Mouse (Mus musculus) heart, embryonic 11.5 days (tissue): ENCODE results near the gene Slc5a1. TPM values are rescaled to one million over a fixed set of nuclear protein-coding genes. Genes with fewer than 3 reads are reported as not detected.

Experiments
- ATAC-seq: fragments of 200-750 bp; cut with Nextera tagmentation; replicated peaks from 2 replicates; pipeline ENCODE4 v1.8.0; 2017; ENCODE audit warnings: moderate library complexity; ENCODE audit not compliant: insufficient number of reproducible peaks, low FRiP score, low TSS enrichment
- H3K27ac ChIP-seq: fragments of 300-500 bp; sonication (generic); 2 replicates; pipeline ENCODE4 v1.5.1; 2014; ENCODE audit warnings: mild to moderate bottlenecking, low read depth, low read length
- H3K27me3 ChIP-seq: fragments of 300-500 bp; sonication (generic); 2 replicates; pipeline ENCODE4 v1.6.1; 2014; ENCODE audit warnings: mild to moderate bottlenecking, low read length, mixed read lengths; ENCODE audit not compliant: control insufficient read depth, insufficient read depth
- H3K36me3 ChIP-seq: fragments of 300-500 bp; sonication (generic); 2 replicates; pipeline ENCODE4 v1.6.1; 2014; ENCODE audit warnings: mild to moderate bottlenecking, low read length, moderate library complexity, mixed read lengths; ENCODE audit not compliant: control insufficient read depth, insufficient read depth
- H3K4me1 ChIP-seq: fragments of 300-500 bp; sonication (generic); 2 replicates; pipeline ENCODE4 v1.6.1; 2014; ENCODE audit warnings: low read length; ENCODE audit not compliant: control insufficient read depth, insufficient read depth
- H3K4me2 ChIP-seq: fragments of 300-500 bp; sonication (generic); 2 replicates; pipeline ENCODE4 v1.6.1; 2014; ENCODE audit warnings: mild to moderate bottlenecking, moderate library complexity
- H3K4me3 ChIP-seq: fragments of 300-500 bp; sonication (generic); 2 replicates; pipeline ENCODE4 v1.5.1; 2014; ENCODE audit warnings: low read depth, low read length
- H3K9ac ChIP-seq: fragments of 300-500 bp; sonication (generic); 2 replicates; pipeline ENCODE4 v1.6.1; 2014; ENCODE audit warnings: mild to moderate bottlenecking, low read depth, low read length, moderate library complexity
- H3K9me3 ChIP-seq: fragments of 300-500 bp; sonication (generic); replicated peaks from 2 replicates; pipeline ENCODE4 v1.6.1; 2016; ENCODE audit warnings: low read length; ENCODE audit not compliant: control insufficient read depth
- WGBS: fragments of 180-500 bp; shearing (Covaris S2); extraction: QIAGEN DNeasy Blood & Tissue Kit; methylation state at CpG from one replicate; pipeline ENCODE4 v1.1.7; 2014; ENCODE audit not compliant: insufficient replicate concordance; 5-methylcytosine and 5-hydroxymethylcytosine counted together
- polyA plus RNA-seq: library from polyadenylated mRNA; unstranded; fragments of >200 nt; fragmentation: Nextera tagmentation; extraction: Ambion mirVana; gene quantifications from 2 replicates; pipeline ENCODE4 v1.2.1, GENCODE M21; 2014

Gene Slc5a1
- not detected in 2 replicates for polyA plus RNA-seq

GRCm38 (mm10) chr5:33104025-33104481 is at the start of gene Slc5a1:
Gene Slc5a1 (plus strand): TSS chr5:33104219.
- H3K36me3 ChIP-seq, result no peaks in the 10 kb centered on the region
- ATAC-seq, result no peak
- WGBS, result 13% methylated on average over 25 of the region's 25 CpGs
- H3K27me3 ChIP-seq, result peaks cover 39% of the 10 kb centered on the region
- peak within 1 kb of the TSS; percentile 50 for H3K4me2 ChIP-seq
- H3K4me1 ChIP-seq, result 0 out of 2 replicates have a peak, but pooled peaks cover 2% of the 10 kb centered on the region
- H3K9ac ChIP-seq, result no peak within 1 kb of the TSS
- no peak within 1 kb of the TSS for H3K27ac ChIP-seq
- H3K9me3 ChIP-seq, result no peaks in the 10 kb centered on the region
- peak within 1 kb of the TSS; percentile 14; the same call in 1 of the 2 replicates for H3K4me3 ChIP-seq

GRCm38 (mm10) chr5:33056126-33056765 is 47.8 kb upstream of the Slc5a1 start:
- Histone ChIP-seq H3K27me3 (no peaks in the 10 kb centered on the region), H3K4me3 (no peak overlapping the region), H3K9me3 (no peaks in the 10 kb centered on the region), H3K4me1 (no peaks in the 10 kb centered on the region), H3K9ac (no peak overlapping the region), H3K27ac (no peak overlapping the region), H3K4me2 (no peak overlapping the region), H3K36me3 (no peaks in the 10 kb centered on the region)
- 71% methylated on average over 10 of the region's 10 CpGs for WGBS
- ATAC-seq, result no peak

GRCm38 (mm10) chr5:33070071-33070470 is 33.9 kb upstream of the Slc5a1 start:
- H3K4me2 ChIP-seq, result no peak overlapping the region
- H3K9me3 ChIP-seq, result no peaks in the 10 kb centered on the region
- no peaks in the 10 kb centered on the region for H3K36me3 ChIP-seq
- no peaks in the 10 kb centered on the region for H3K27me3 ChIP-seq
- H3K4me3 ChIP-seq, result no peak overlapping the region
- no peak overlapping the region for H3K9ac ChIP-seq
- H3K4me1 ChIP-seq, result no peaks in the 10 kb centered on the region
- H3K27ac ChIP-seq, result no peak overlapping the region
- ATAC-seq, result no peak

- Histone ChIP-seq H3K9ac (no peak overlapping the region), H3K36me3 (no peaks in the 10 kb centered on the region)
Measured at GRCm38 (mm10) chr5:33076490-33077191, 27.4 kb upstream of the Slc5a1 start.

GRCm38 (mm10) chr5:33082896-33083295 is 21.1 kb upstream of the Slc5a1 start:
- WGBS, result 46% methylated on average over 1 of the region's 1 CpGs
- H3K36me3 ChIP-seq, result no peaks in the 10 kb centered on the region
- H3K27ac ChIP-seq, result no peak overlapping the region
- no peaks in the 10 kb centered on the region for H3K4me1 ChIP-seq
- no peak overlapping the region for H3K4me3 ChIP-seq
- no peak for ATAC-seq
- no peak overlapping the region for H3K4me2 ChIP-seq
- H3K9ac ChIP-seq, result no peak overlapping the region
- no peaks in the 10 kb centered on the region for H3K9me3 ChIP-seq
- H3K27me3 ChIP-seq, result no peaks in the 10 kb centered on the region; the same call in 1 of the 2 replicates

More at GRCm38 (mm10) chr5:33076490-33077191, 27.4 kb upstream of the Slc5a1 start:
- Histone ChIP-seq H3K27me3 (no peaks in the 10 kb centered on the region), H3K4me3 (no peak overlapping the region), H3K4me1 (no peaks in the 10 kb centered on the region), H3K27ac (no peak overlapping the region), H3K9me3 (no peaks in the 10 kb centered on the region), H3K4me2 (no peak overlapping the region)
- 42% methylated on average over 6 of the region's 6 CpGs for WGBS
- ATAC-seq, result no peak

- no peak overlapping the region for H3K4me3 ChIP-seq
- ATAC-seq, result no peak
- H3K9ac ChIP-seq, result no peak overlapping the region
- H3K4me1 ChIP-seq, result no peaks in the 10 kb centered on the region
- 79% methylated on average over 5 of the region's 5 CpGs for WGBS
- no peaks in the 10 kb centered on the region; the same call in 1 of the 2 replicates for H3K27me3 ChIP-seq
- no peak overlapping the region for H3K4me2 ChIP-seq
- no peaks in the 10 kb centered on the region for H3K9me3 ChIP-seq
- no peak overlapping the region for H3K27ac ChIP-seq
- H3K36me3 ChIP-seq, result no peaks in the 10 kb centered on the region
Measured at GRCm38 (mm10) chr5:33084599-33084998, 19.4 kb upstream of the Slc5a1 start.

GRCm38 (mm10) chr5:33091342-33091741 is 12.7 kb upstream of the Slc5a1 start:
- H3K9ac ChIP-seq, result no peak overlapping the region
- no peak overlapping the region for H3K4me3 ChIP-seq
- 81% methylated on average over 6 of the region's 6 CpGs for WGBS
- H3K27me3 ChIP-seq, result no peaks in the 10 kb centered on the region; the same call in 1 of the 2 replicates
- H3K4me2 ChIP-seq, result no peak overlapping the region
- H3K9me3 ChIP-seq, result no peaks in the 10 kb centered on the region
- H3K4me1 ChIP-seq, result no peaks in the 10 kb centered on the region
- no peak for ATAC-seq
- no peak overlapping the region for H3K27ac ChIP-seq
- no peaks in the 10 kb centered on the region for H3K36me3 ChIP-seq

GRCm38 (mm10) chr5:33095315-33095714 is 8.7 kb upstream of the Slc5a1 start:
- WGBS, result 83% methylated on average over 4 of the region's 4 CpGs
- Histone ChIP-seq H3K9me3 (no peaks in the 10 kb centered on the region), H3K9ac (no peak overlapping the region), H3K36me3 (no peaks in the 10 kb centered on the region), H3K4me3 (no peak overlapping the region), H3K27ac (no peak overlapping the region), H3K27me3 (no peaks in the 10 kb centered on the region), H3K4me1 (no peaks in the 10 kb centered on the region), H3K4me2 (no peak overlapping the region)
- ATAC-seq, result no peak
